Mouse (Mus musculus) hindbrain, embryonic 14.5 days (tissue): ENCODE measurements around the gene Nudt16l1. TPM values are rescaled to one million over a fixed set of nuclear protein-coding genes. Genes with fewer than 3 reads are reported as not detected.

ENCODE experiments used
- ATAC-seq: fragments of 200-750 bp; cut with Nextera tagmentation; 2 replicates; pipeline ENCODE4 v1.8.0; 2017; ENCODE audit warnings: moderate number of reproducible peaks, mild to moderate bottlenecking, moderate TSS enrichment, moderate library complexity; ENCODE audit not compliant: low FRiP score
- DNase-seq: peaks from one replicate; pipeline ENCODE4 v3.0.0-alpha.2; 2015; ENCODE audit warnings: low spot score
- H3K27ac ChIP-seq: fragments of 300-500 bp; sonication (generic); 2 replicates; pipeline ENCODE4 v1.5.1; 2014; ENCODE audit warnings: mild to moderate bottlenecking, moderate library complexity
- H3K27me3 ChIP-seq: fragments of 300-500 bp; sonication (generic); 2 replicates; pipeline ENCODE4 v1.6.1; 2014; ENCODE audit warnings: mild to moderate bottlenecking, low read length, mixed read lengths; ENCODE audit not compliant: control insufficient read depth, insufficient read depth
- H3K36me3 ChIP-seq: fragments of 300-500 bp; sonication (generic); replicated peaks from 2 replicates; pipeline ENCODE4 v1.6.1; 2014; ENCODE audit not compliant: control insufficient read depth, insufficient read depth
- H3K4me1 ChIP-seq: fragments of 300-500 bp; sonication (generic); replicated peaks from 2 replicates; pipeline ENCODE4 v1.6.1; 2014; ENCODE audit warnings: antibody characterized with exemption, low read length, mixed read lengths; ENCODE audit not compliant: control insufficient read depth, insufficient read depth
- H3K4me2 ChIP-seq: fragments of 300-500 bp; sonication (generic); replicated peaks from 2 replicates; pipeline ENCODE4 v1.6.1; 2014; ENCODE audit warnings: mild to moderate bottlenecking, moderate library complexity
- H3K4me3 ChIP-seq: fragments of 300-500 bp; sonication (generic); replicated peaks from 2 replicates; pipeline ENCODE4 v1.5.1; 2014; ENCODE audit warnings: mild to moderate bottlenecking, low read length
- H3K9ac ChIP-seq: fragments of 300-500 bp; sonication (generic); 2 replicates; pipeline ENCODE4 v1.6.1; 2014
- H3K9me3 ChIP-seq: fragments of 300-500 bp; sonication (generic); 2 replicates; pipeline ENCODE4 v1.6.1; 2016; ENCODE audit warnings: low read length; ENCODE audit not compliant: control insufficient read depth
- WGBS: fragments of 180-500 bp; shearing (Covaris S2); extraction: QIAGEN DNeasy Blood & Tissue Kit; methylation state at CpG from one replicate; pipeline ENCODE4 v1.1.7; 2014; 5-methylcytosine and 5-hydroxymethylcytosine counted together
- polyA plus RNA-seq: library from polyadenylated mRNA; unstranded; fragments of >200 nt; fragmentation: Nextera tagmentation; extraction: Ambion mirVana; gene quantifications from 2 replicates; pipeline ENCODE4 v1.2.1, GENCODE M21; 2014

The Nudt16l1 gene
- polyA plus RNA-seq, 1 experiment from 2014 or later: 122 TPM

DNA sequence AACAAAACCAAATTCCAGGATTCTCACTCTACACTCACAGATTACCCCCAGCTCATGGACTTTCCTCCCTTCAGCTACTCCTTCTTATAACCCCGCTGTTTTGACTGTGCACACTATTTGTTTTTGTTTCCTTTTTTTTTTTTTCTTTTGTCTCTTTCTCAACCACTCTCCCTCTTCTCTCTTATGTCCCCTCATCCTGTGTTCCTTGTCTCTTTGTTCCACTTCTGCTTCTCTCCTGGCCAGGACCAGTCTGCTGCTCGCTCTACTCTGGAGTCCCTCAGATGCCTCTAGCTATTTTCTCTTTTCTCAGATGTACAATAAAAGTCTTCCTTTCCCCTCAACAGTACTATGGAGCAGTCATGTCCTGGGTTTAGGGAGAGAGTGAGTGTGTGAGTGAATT lies 36.2 kb upstream of the Nudt16l1 start:
- H3K4me2 ChIP-seq: no peak overlapping the region
- ATAC-seq: no peak
- no peaks in the 10 kb centered on the region for H3K9me3 ChIP-seq
- WGBS: 78% methylated on average over 2 of the region's 2 CpGs
- H3K4me1 ChIP-seq: peaks cover 7% of the 10 kb centered on the region; the same call in 1 of the 2 replicates
- DNase-seq: no peak
- no peak overlapping the region for H3K9ac ChIP-seq
- H3K36me3 ChIP-seq: no peaks in the 10 kb centered on the region; the same call in 1 of the 2 replicates
- no peak overlapping the region for H3K4me3 ChIP-seq
- no peaks in the 10 kb centered on the region for H3K27me3 ChIP-seq
- H3K27ac ChIP-seq: no peak overlapping the region

DNA sequence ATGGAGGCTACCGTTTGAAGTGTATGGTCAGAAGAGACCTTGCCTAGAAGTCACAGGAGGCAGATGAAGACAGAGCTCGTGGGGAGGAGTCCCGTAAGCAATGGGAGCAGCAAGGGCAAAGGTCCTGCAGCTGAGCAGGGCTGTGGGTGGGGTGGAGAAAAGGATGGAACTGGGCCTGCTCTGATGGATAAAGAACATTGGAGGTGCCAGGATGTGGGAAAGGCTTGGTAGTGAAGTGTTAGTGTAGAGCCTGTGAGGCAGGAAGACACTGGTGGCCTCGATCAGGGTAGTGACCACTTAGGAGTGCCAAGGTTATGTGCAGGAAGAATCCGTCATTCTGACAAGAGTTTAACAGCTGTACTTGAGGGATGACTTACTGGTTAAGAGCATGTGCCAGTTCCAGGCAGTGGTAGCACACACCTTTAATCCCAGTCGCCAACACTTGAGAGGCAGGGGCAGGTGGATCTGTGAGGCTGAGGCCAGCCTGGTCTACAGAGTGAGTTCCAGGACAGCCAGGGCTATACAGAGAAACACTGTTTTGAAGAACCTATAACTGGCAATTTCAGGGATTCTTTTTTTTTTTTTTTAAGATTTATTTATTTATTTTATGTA lies 35.0 kb upstream of the Nudt16l1 start:
- H3K4me1 ChIP-seq: peaks cover 7% of the 10 kb centered on the region; the same call in 1 of the 2 replicates
- no peaks in the 10 kb centered on the region for H3K27me3 ChIP-seq
- H3K27ac ChIP-seq: no peak overlapping the region
- no peak for DNase-seq
- WGBS: 85% methylated on average over 6 of the region's 6 CpGs
- H3K9ac ChIP-seq: no peak overlapping the region
- no peak overlapping the region for H3K4me3 ChIP-seq
- no peak overlapping the region for H3K4me2 ChIP-seq
- no peak for ATAC-seq
- H3K9me3 ChIP-seq: no peaks in the 10 kb centered on the region
- peaks cover under 1% of the 10 kb centered on the region; the same call in 1 of the 2 replicates for H3K36me3 ChIP-seq

DNA sequence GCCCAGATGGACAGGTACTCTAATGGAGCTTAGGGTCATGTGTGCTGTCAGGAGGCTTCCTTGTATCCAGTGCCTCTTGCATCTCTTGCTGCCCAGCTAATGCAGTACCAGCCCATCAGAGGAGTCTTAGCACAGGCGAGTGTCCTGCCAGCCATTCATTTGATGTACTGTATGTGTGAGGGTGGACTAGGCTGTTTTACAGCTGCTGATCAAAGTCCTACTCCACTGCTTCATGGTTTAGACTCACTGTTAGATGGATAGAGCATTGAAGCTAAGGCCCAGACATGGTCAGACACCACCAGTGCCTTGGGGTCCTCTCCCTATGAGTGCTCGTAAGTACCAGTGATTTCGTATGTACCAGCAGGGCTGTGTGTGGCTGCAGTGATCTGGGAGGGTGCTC lies 33.7 kb upstream of the Nudt16l1 start:
- no peak overlapping the region for H3K27ac ChIP-seq
- ATAC-seq (no peak), DNase-seq (no peak)
- peaks cover 7% of the 10 kb centered on the region; the same call in 1 of the 2 replicates for H3K4me1 ChIP-seq
- 91% methylated on average over 3 of the region's 3 CpGs for WGBS
- H3K4me2 ChIP-seq: no peak overlapping the region
- no peaks in the 10 kb centered on the region for H3K9me3 ChIP-seq
- H3K27me3 ChIP-seq: no peaks in the 10 kb centered on the region
- H3K9ac ChIP-seq: no peak overlapping the region
- no peak overlapping the region for H3K4me3 ChIP-seq
- peaks cover 13% of the 10 kb centered on the region for H3K36me3 ChIP-seq

DNA sequence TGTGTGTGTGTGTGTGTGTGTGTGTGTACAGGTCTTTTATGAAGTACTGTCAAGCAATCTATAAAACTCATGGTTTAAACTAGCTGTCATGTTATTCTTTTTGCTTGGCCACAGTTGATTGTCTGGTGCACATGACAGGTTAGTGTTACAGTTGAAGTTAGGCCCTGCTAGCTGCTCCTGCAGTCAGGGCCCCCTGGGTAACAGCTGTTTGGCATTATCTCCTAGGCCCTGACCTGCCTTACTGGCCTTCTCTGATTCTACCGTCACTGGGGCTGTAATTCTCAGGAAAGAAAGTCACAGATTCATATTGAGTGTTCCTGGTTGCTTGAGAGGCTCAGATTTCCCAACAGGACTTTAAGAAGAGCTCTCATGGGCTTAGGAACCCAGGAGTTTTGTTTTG lies 33.0 kb upstream of the Nudt16l1 start:
- H3K4me1 ChIP-seq: peaks cover 7% of the 10 kb centered on the region; the same call in 1 of the 2 replicates
- no peaks in the 10 kb centered on the region for H3K27me3 ChIP-seq
- no peak for DNase-seq
- H3K27ac ChIP-seq: no peak overlapping the region
- H3K9ac ChIP-seq: no peak overlapping the region
- no peak overlapping the region for H3K4me3 ChIP-seq
- no peak for ATAC-seq
- no peaks in the 10 kb centered on the region for H3K9me3 ChIP-seq
- WGBS: 60% methylated on average over 1 of the region's 1 CpGs
- no peak overlapping the region for H3K4me2 ChIP-seq
- H3K36me3 ChIP-seq: peaks cover 20% of the 10 kb centered on the region

DNA sequence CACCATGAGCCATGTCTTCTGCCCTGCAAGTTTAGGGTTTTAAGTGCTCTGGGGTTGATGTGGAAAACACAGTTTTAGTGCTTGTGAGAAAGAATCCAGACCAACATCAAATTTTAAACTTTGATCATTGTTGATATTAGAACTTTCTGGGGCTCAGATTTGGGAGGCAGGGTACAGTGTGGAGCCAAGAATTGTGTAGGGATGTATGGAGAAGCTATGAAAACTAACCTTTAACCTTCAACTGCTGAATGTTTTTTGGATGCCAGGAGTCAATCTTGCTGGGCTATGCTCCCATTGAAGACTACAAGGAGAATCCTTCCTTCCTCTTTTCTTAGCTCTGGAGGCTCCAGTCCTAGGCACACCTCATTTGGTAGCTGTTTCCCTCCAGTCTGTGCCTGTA lies 32.0 kb upstream of the Nudt16l1 start:
- no peak for DNase-seq
- H3K27ac ChIP-seq: no peak overlapping the region
- no peaks in the 10 kb centered on the region for H3K27me3 ChIP-seq
- no peaks in the 10 kb centered on the region for H3K9me3 ChIP-seq
- H3K4me1 ChIP-seq: peaks cover 3% of the 10 kb centered on the region; the same call in 1 of the 2 replicates
- H3K9ac ChIP-seq: no peak overlapping the region
- ATAC-seq: no peak
- peaks cover 28% of the 10 kb centered on the region for H3K36me3 ChIP-seq
- no peak overlapping the region for H3K4me3 ChIP-seq
- H3K4me2 ChIP-seq: no peak overlapping the region

DNA sequence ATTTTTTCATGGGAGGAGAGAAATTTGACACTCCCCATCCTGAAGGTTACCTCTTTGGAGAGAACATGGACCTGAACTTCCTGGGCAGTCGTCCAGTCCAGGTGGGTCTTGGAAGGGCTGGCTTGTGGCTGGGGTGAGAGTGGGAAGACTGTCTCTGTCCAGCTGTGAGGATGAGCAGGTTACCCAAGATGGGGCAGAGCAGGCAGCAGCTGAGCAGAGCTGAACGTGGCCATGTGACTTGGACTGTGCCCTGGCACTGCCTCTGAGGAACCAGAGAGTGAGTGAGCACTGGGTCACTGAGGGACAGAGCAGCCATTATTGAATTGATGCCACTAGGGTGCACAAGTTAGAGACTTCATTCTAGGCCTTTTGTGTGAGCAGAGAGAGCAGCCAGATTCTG lies 31.2 kb upstream of the Nudt16l1 start:
- peaks cover 36% of the 10 kb centered on the region for H3K36me3 ChIP-seq
- H3K9ac ChIP-seq: no peak overlapping the region
- no peaks in the 10 kb centered on the region for H3K9me3 ChIP-seq
- H3K4me3 ChIP-seq: no peak overlapping the region
- DNase-seq (no peak), ATAC-seq (no peak)
- 85% methylated on average over 2 of the region's 2 CpGs for WGBS
- no peak overlapping the region for H3K4me2 ChIP-seq
- no peaks in the 10 kb centered on the region for H3K27me3 ChIP-seq
- no peaks in the 10 kb centered on the region for H3K4me1 ChIP-seq
- no peak overlapping the region for H3K27ac ChIP-seq

DNA sequence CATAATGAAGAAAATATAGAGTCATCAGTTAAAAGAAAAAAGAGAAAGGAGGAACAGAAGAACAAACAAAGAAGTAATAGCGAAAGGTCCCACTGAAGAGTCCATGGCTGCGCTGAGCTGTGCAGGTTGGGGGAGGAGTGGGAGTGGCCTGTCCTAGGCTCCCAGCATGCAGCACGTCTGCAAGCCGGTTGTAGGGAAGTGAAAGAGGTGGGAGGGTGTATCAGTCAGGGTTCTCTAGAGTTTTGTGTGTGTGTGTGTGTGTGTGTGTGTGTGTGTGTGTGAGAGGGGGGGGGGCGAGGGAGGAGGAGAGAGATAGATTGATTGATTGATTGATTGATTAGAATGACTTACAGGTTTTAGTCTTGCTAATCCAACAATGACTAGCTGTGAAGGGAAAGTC lies 30.6 kb upstream of the Nudt16l1 start:
- no peak overlapping the region for H3K4me2 ChIP-seq
- no peak overlapping the region for H3K27ac ChIP-seq
- WGBS: 38% methylated on average over 4 of the region's 5 CpGs
- no peaks in the 10 kb centered on the region for H3K4me1 ChIP-seq
- no peaks in the 10 kb centered on the region for H3K27me3 ChIP-seq
- no peak overlapping the region for H3K9ac ChIP-seq
- peaks cover 42% of the 10 kb centered on the region for H3K36me3 ChIP-seq
- no peak for ATAC-seq
- H3K4me3 ChIP-seq: no peak overlapping the region
- no peaks in the 10 kb centered on the region for H3K9me3 ChIP-seq
- no peak for DNase-seq

DNA sequence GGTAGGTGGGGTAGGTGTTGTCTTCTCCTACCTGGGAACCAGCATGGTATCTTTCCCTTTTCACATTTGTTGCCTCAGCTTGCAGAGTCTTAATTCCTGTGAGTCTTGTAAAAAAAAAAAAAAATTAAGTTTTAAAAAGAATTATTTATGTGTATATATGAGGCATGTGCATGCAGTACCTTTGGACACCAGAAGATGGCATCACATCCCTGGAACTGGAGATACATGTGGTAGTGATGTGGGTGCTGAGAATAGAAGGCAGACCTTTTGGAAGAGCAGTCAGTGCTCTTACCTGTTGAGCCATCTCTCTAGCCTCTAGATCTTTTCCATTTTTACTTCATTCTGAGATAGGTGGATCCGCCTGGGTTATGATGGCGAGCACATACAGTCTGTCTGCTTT lies 28.8 kb upstream of the Nudt16l1 start:
- Histone ChIP-seq H3K27ac (no peak overlapping the region), H3K36me3 (peaks cover 56% of the 10 kb centered on the region), H3K9me3 (no peaks in the 10 kb centered on the region), H3K4me2 (no peak overlapping the region), H3K27me3 (no peaks in the 10 kb centered on the region), H3K4me3 (no peak overlapping the region), H3K9ac (no peak overlapping the region), H3K4me1 (no peaks in the 10 kb centered on the region)
- ATAC-seq (no peak), DNase-seq (no peak)
- 97% methylated on average over 2 of the region's 2 CpGs for WGBS

DNA sequence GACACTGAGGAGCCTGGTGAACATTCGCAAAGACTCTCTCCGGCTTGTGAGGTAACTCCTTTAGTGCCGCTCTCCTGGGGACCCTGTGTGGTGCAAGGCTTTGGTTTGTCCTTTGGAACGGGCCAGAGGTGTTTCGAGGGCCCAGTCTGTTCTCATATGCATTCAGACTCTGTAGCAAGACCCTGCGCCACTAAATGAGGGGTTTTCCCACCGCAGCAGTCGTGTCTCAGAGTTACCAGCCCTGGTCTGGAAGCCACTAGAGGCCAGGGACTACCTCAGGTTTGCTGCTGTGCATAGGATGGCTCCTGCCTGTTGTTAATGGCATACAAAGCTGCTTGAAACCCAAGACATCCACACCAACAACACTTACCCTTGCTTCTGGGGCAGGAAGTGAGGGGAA lies 27.8 kb upstream of the Nudt16l1 start:
- Histone ChIP-seq H3K36me3 (peaks cover 64% of the 10 kb centered on the region), H3K27me3 (no peaks in the 10 kb centered on the region), H3K27ac (no peak overlapping the region), H3K9ac (no peak overlapping the region), H3K4me2 (no peak overlapping the region), H3K4me3 (no peak overlapping the region), H3K4me1 (no peaks in the 10 kb centered on the region), H3K9me3 (no peaks in the 10 kb centered on the region)
- DNase-seq: no peak
- 97% methylated on average over 8 of the region's 8 CpGs for whole genome bisulfite sequencing
- ATAC-seq: no peak
